Comparison of ENCODE assay signal across 8 mouse cellular contexts in genomic region chr2:174438737-174439449, GRCm38 (mm10). TPM values are rescaled to one million over a fixed set of nuclear protein-coding genes. Genes with fewer than 3 reads are reported as not detected.
DNase-seq lines count a peak whose midpoint lies in the region; ATAC-seq and TF ChIP-seq lines count a peak whose summit lies in the region.

TSS of gene Ctsz (minus strand) at chr2:174439039.

- peak; percentile 52 for ATAC-seq in G1E (ENCODE audit: extremely low read depth, insufficient number of reproducible peaks, low FRiP score, poor library complexity, severe bottlenecking)
- ATAC-seq in forebrain, postnatal 0 days, result peak; percentile 79
- peak; percentile 44 to 50 for ATAC-seq in hematopoietic stem cell, adult 5-6 weeks (replicated peaks in 1 of 2; ENCODE audit: insufficient read depth in 1 of 2, low FRiP score in 2 of 2, low TSS enrichment in 1 of 2, low read depth in 1 of 2, poor library complexity in 2 of 2, severe bottlenecking in 2 of 2)
- ATAC-seq in lung, embryonic 16.5 days (ENCODE audit: low read depth), result peak; percentile 75

- H3K27me3 ChIP-seq in G1E (ENCODE audit: insufficient read depth, low read length), result peaks cover 39% of the 10 kb centered on the region
- no peaks in the 10 kb centered on the region for H3K27me3 ChIP-seq in forebrain, postnatal 0 days (ENCODE audit: insufficient read depth, low read length)
- H3K27me3 ChIP-seq in lung, embryonic 16.5 days (ENCODE audit: control insufficient read depth, insufficient read depth, low read depth, low read length), result no peaks in the 10 kb centered on the region

- peak within 1 kb of the TSS; percentile 83 for H3K4me2 ChIP-seq in forebrain, postnatal 0 days (ENCODE audit: low read depth)
- peak within 1 kb of the TSS; percentile 90 for H3K4me2 ChIP-seq in lung, embryonic 16.5 days (ENCODE audit: low read depth, low read length)

- H3K36me3 ChIP-seq in G1E (replicated peaks), result peaks cover 38% of the 10 kb centered on the region
- H3K36me3 ChIP-seq in forebrain, postnatal 0 days (ENCODE audit: insufficient read depth), result no peaks in the 10 kb centered on the region
- 0 out of 2 replicates have a peak, but pooled peaks cover 2% of the 10 kb centered on the region for H3K36me3 ChIP-seq in lung, embryonic 16.5 days (ENCODE audit: control insufficient read depth, insufficient read depth, low read length)

- H3K9me3 ChIP-seq in G1E (replicated peaks), result no peaks in the 10 kb centered on the region
- H3K9me3 ChIP-seq in forebrain, postnatal 0 days (ENCODE audit: low read length), result no peaks in the 10 kb centered on the region
- no peaks in the 10 kb centered on the region for H3K9me3 ChIP-seq in lung, embryonic 16.5 days (ENCODE audit: control insufficient read depth, low read length)

- DNase-seq in G1E (ENCODE audit: low spot score), result peak; percentile 57
- DNase-seq in cerebellum, adult 18-20 months, result peak; percentile 62 to 67
- DNase-seq in forebrain, postnatal 0 days, result peak; percentile 36
- peak; percentile 64 for DNase-seq in layer of hippocampus, adult 9-11 months
- DNase-seq in thymus, postnatal 10 days (ENCODE audit: low spot score in 2 of 2), result peak; percentile 45 to 63

- H3K4me3 ChIP-seq in G1E (ENCODE audit: low read depth, low read length), result peak within 1 kb of the TSS; percentile 77
- H3K4me3 ChIP-seq in forebrain, postnatal 0 days (ENCODE audit: low read depth, low read length), result peak within 1 kb of the TSS; percentile 49
- H3K4me3 ChIP-seq in lung, embryonic 16.5 days (ENCODE audit: low read length), result peak within 1 kb of the TSS; percentile 74
- H3K4me3 ChIP-seq in olfactory bulb, adult 2 months (ENCODE audit: insufficient read depth, low read depth, low read length), result peak within 1 kb of the TSS; percentile 63

- H3K4me1 ChIP-seq in G1E (ENCODE audit: insufficient read depth, low read depth, low read length), result peaks cover 28% of the 10 kb centered on the region
- H3K4me1 ChIP-seq in forebrain, postnatal 0 days (ENCODE audit: insufficient read depth), result peaks cover 12% of the 10 kb centered on the region
- H3K4me1 ChIP-seq in lung, embryonic 16.5 days (replicated peaks; ENCODE audit: control insufficient read depth, insufficient read depth, low read length), result peaks cover 42% of the 10 kb centered on the region
- peaks cover 21% of the 10 kb centered on the region for H3K4me1 ChIP-seq in olfactory bulb, adult 2 months (ENCODE audit: control insufficient read depth, insufficient read depth, low read length)

- 4% methylated on average over 38 of the region's 38 CpGs for WGBS in forebrain, postnatal 0 days
- under 1% methylated on average over 38 of the region's 38 CpGs for WGBS in lung, embryonic 16.5 days
- WGBS in olfactory bulb, adult 2 months, result 3% methylated on average over 38 of the region's 38 CpGs

- no peak for TF ChIP-seq CTCF in G1E (IDR thresholded peaks at IDR 0.05; ENCODE audit: low read depth, low read length)
- no peak for TF ChIP-seq CTCF in forebrain, postnatal 0 days (IDR thresholded peaks at IDR 0.05; ENCODE audit: low read depth)
- no peak for TF ChIP-seq CTCF in olfactory bulb, adult 2 months (IDR thresholded peaks at IDR 0.05; ENCODE audit: insufficient read depth, low read depth, low read length)

- peak within 1 kb of the TSS; percentile 50; the same call in 1 of the 2 replicates for H3K27ac ChIP-seq in forebrain, postnatal 0 days (ENCODE audit: low read depth, low read length)
- peak within 1 kb of the TSS; percentile 9 for H3K27ac ChIP-seq in lung, embryonic 16.5 days (ENCODE audit: low read length)
- H3K27ac ChIP-seq in olfactory bulb, adult 2 months (ENCODE audit: insufficient read depth, low read depth, low read length), result no peak within 1 kb of the TSS

- TF ChIP-seq POLR2A in olfactory bulb, adult 2 months (IDR thresholded peaks at IDR 0.05; ENCODE audit: insufficient read depth, low read depth, low read length), result no peak

- peak within 1 kb of the TSS; percentile 68 for H3K9ac ChIP-seq in forebrain, postnatal 0 days
- H3K9ac ChIP-seq in lung, embryonic 16.5 days (ENCODE audit: low read length), result peak within 1 kb of the TSS; percentile 77

RNA-seq across cellular contexts. Expression of gene Ctsz, which starts in this region (rescaled TPM):
- total RNA-seq in G1E (2014; fragmentation: Nextera tagmentation) (13.5 and 24.8 TPM in 2 replicates), G1E (2017) (27.1 and 32.5 TPM in 2 replicates)
- polyA plus RNA-seq in G1E (2012), result 21.4 and 22.1 TPM in 2 replicates
- 53.9 and 59.9 TPM in 2 replicates for total RNA-seq in forebrain, postnatal 0 days (2014; rRNA removed)
- polyA plus RNA-seq in forebrain, postnatal 0 days (2015; fragmentation: Nextera tagmentation; extraction: Ambion mirVana), result 72.3 and 74.7 TPM in 2 replicates
- total RNA-seq in hematopoietic stem cell, adult 5-6 weeks (2017), result 85.3 and 109 TPM in 2 replicates
- 228 and 249 TPM in 2 replicates for polyA plus RNA-seq in lung, embryonic 16.5 days (2015; fragmentation: Nextera tagmentation; extraction: Ambion mirVana)
- polyA plus RNA-seq in olfactory bulb, adult 2 months (2012; ENCODE audit: insufficient read depth, insufficient read length, low replicate concordance, missing spikeins), result not detected in 2 replicates
